Mouse (Mus musculus) small intestine, adult 2 months (tissue): Measurements from ENCODE around the gene Gm20662.

Experiments
- CTCF ChIP-seq: fragments of 200-500 bp; IDR thresholded peaks from 2 replicates; pipeline ENCODE4 v1.5.1; 2012; ENCODE audit warnings: low read depth, mild to moderate bottlenecking, control low read depth, inconsistent platforms, low read length, moderate library complexity, mixed read lengths; ENCODE audit not compliant: insufficient replicate concordance, insufficient read length; ENCODE audit errors: extremely low read depth
- POLR2A ChIP-seq: fragments of 200-500 bp; IDR thresholded peaks from 2 replicates; pipeline ENCODE4 v1.6.1; 2012; ENCODE audit warnings: low read depth, mild to moderate bottlenecking, control low read depth, inconsistent platforms, low read length, moderate library complexity

DNA sequence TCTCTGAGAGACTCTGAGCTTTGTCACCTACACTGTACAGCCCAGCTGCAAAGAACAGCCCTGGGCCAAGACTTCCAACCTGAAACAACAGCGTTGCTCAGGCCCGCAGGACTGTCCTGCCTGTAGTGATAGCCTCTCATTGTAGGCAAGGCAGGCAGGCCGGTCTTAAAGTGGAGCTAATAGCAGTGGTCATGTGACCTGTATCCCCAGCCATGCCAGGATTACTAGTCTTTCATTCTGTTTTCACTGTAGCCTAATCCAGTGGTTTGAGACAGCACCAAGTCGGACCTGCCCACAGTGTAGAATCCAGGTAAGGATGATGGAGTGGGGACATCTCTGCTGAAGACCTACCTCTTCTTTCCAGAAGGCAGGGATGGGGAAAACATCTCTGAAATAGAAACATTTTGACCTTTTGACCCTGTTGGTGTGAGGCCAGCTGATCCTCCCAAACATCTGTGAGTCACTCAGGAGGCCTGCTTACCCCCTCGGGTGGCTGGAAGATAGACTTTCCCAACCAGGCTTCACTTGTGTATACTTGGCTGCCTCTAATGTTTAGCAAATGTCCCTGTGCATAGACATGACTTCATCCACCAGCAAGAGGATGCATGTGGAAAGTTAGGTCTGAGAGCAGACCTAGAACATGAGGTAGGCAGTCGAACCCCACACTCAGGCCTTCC, 40.4 kb upstream of the Gm20662 start:
- TF ChIP-seq CTCF = no peak
- no peak for TF ChIP-seq POLR2A
